Mouse (Mus musculus) CH12.LX (cell line): Measurements from ENCODE around the gene Hoxa11. TPM values are rescaled to one million over a fixed set of nuclear protein-coding genes. Genes with fewer than 3 reads are reported as not detected.

Source experiments
- DNase-seq: peaks from one replicate; pipeline ENCODE4 v3.0.0-alpha.2; 2013; ENCODE audit errors: extremely low read depth
- H3K27ac ChIP-seq: 2 replicates; pipeline ENCODE4 v1.5.1; 2012; ENCODE audit warnings: low read depth, mild to moderate bottlenecking, control low read depth, moderate library complexity; ENCODE audit not compliant: insufficient read depth
- H3K27me3 ChIP-seq: replicated peaks from 2 replicates; pipeline ENCODE3; 2012; ENCODE audit warnings: inconsistent platforms
- H3K36me3 ChIP-seq, 2 experiments: replicated peaks in 1 of 2; 2 replicates each; pipeline versions ENCODE3 to v1.6.1; 2012; ENCODE audit warnings: inconsistent platforms in 1 of 2, low read length in 1 of 2, mild to moderate bottlenecking in 1 of 2, mixed read lengths in 1 of 2, moderate library complexity in 1 of 2; ENCODE audit not compliant: control insufficient read depth in 1 of 2, insufficient read depth in 1 of 2
- H3K4me1 ChIP-seq, 2 experiments: 2 replicates each; pipeline ENCODE4 v1.6.1; 2012; ENCODE audit warnings: inconsistent platforms in 1 of 2, moderate library complexity in 1 of 2; ENCODE audit not compliant: insufficient read depth in 2 of 2, control insufficient read depth in 1 of 2
- H3K4me2 ChIP-seq: 2 replicates; pipeline ENCODE4 v1.6.1; 2012; ENCODE audit warnings: low read depth, mild to moderate bottlenecking, control low read depth; ENCODE audit not compliant: poor library complexity, insufficient read depth, severe bottlenecking
- H3K4me3 ChIP-seq, 3 experiments: fragments of 150-350 bp in 1 of 3; sonication (generic) in 1 of 3; replicated peaks in 1 of 3; 2 replicates each; pipeline versions ENCODE3 to v1.5.1; 2011 to 2012; ENCODE audit warnings: low read depth in 2 of 3, low read length in 2 of 3, mild to moderate bottlenecking in 2 of 3, moderate library complexity in 2 of 3, control low read depth in 1 of 3, improper control_type of control experiment in 1 of 3, inconsistent platforms in 1 of 3, mixed read lengths in 1 of 3; ENCODE audit not compliant: poor library complexity in 1 of 3
- H3K79me2 ChIP-seq: replicated peaks from 2 replicates; pipeline ENCODE4 v1.6.1; 2012; ENCODE audit warnings: mild to moderate bottlenecking, moderate library complexity; ENCODE audit not compliant: control insufficient read depth, poor library complexity, insufficient read depth, severe bottlenecking; ENCODE audit errors: extremely low read depth
- H3K9ac ChIP-seq: 2 replicates; pipeline ENCODE4 v1.6.1; 2012; ENCODE audit warnings: low read depth, mild to moderate bottlenecking, control low read depth, moderate library complexity; ENCODE audit not compliant: insufficient read depth
- H3K9me3 ChIP-seq: replicated peaks from 2 replicates; pipeline ENCODE3; 2012; ENCODE audit warnings: low read length, inconsistent platforms, mixed read lengths
- ETS1 ChIP-seq: conservative IDR thresholded peaks from 2 replicates; pipeline ENCODE4 v1.6.1; 2012; ENCODE audit warnings: low read depth, mild to moderate bottlenecking, inconsistent platforms, low read length, improper control_type of control experiment, moderate library complexity
- GABPA ChIP-seq: IDR thresholded peaks from 2 replicates; pipeline ENCODE4 v1.6.1; 2012; ENCODE audit warnings: low read depth, low read length, improper control_type of control experiment, inconsistent platforms; ENCODE audit not compliant: insufficient replicate concordance
- IRF4 ChIP-seq: IDR thresholded peaks from 2 replicates; pipeline ENCODE4 v1.6.1; 2014; ENCODE audit warnings: low read depth, mild to moderate bottlenecking, inconsistent platforms, low read length, improper control_type of control experiment
- JUN ChIP-seq: IDR thresholded peaks from 2 replicates; pipeline ENCODE4 v1.6.1; 2011; ENCODE audit warnings: low read depth, mild to moderate bottlenecking, low read length, improper control_type of control experiment, moderate library complexity; ENCODE audit not compliant: insufficient read depth
- JUND ChIP-seq: conservative IDR thresholded peaks from 2 replicates; pipeline ENCODE4 v1.6.1; 2011; ENCODE audit warnings: low read depth, low read length, improper control_type of control experiment
- MAFK ChIP-seq: IDR thresholded peaks from 2 replicates; pipeline ENCODE4 v1.6.1; 2011; ENCODE audit warnings: low read length, improper control_type of control experiment; ENCODE audit not compliant: insufficient replicate concordance
- MXI1 ChIP-seq: IDR thresholded peaks from 2 replicates; pipeline ENCODE4 v1.6.1; 2011; ENCODE audit warnings: mild to moderate bottlenecking, low read depth, low read length, improper control_type of control experiment
- MYC ChIP-seq: IDR thresholded peaks from 2 replicates; pipeline ENCODE4 v1.6.1; 2011; ENCODE audit warnings: low read depth, mild to moderate bottlenecking, improper control_type of control experiment, low read length
- POLR2A ChIP-seq: IDR thresholded peaks from 2 replicates; pipeline ENCODE4 v1.6.1; 2011; ENCODE audit warnings: low read depth, mild to moderate bottlenecking, improper control_type of control experiment, low read length
- RAD21 ChIP-seq: IDR thresholded peaks from 2 replicates; pipeline ENCODE4 v1.6.1; 2011; ENCODE audit warnings: low read depth, mild to moderate bottlenecking, low read length, improper control_type of control experiment, moderate library complexity
- RCOR1 ChIP-seq: conservative IDR thresholded peaks from 2 replicates; pipeline ENCODE4 v1.6.1; 2012; ENCODE audit warnings: low read depth, mild to moderate bottlenecking, inconsistent platforms, low read length, improper control_type of control experiment
- ZC3H11A ChIP-seq: IDR thresholded peaks from 2 replicates; pipeline ENCODE4 v1.6.1; 2012; ENCODE audit warnings: low read depth, mild to moderate bottlenecking, inconsistent platforms, low read length, improper control_type of control experiment
- ZKSCAN1 ChIP-seq: IDR thresholded peaks from 2 replicates; pipeline ENCODE4 v1.6.1; 2012; ENCODE audit warnings: low read depth, inconsistent platforms, low read length, improper control_type of control experiment, borderline replicate concordance
- dilution Hi-C: fragments of 300-500 bp; cut with MboI; formaldehyde crosslinking; loops from 2 replicates; pipeline ENCODE4 v1.14.3; 2020; ENCODE audit warnings: low sequenced_read_pairs; ENCODE audit not compliant: extremely low pct_unique_long_range_greater_than_20kb, extremely low pct_ligation_motif_present
- in situ Hi-C: fragments of 300-500 bp; cut with MboI; formaldehyde crosslinking; loops from 3 replicates; pipeline ENCODE4 v1.14.3; 2019; ENCODE audit warnings: low sequenced_read_pairs, low pct_ligation_motif_present, low pct_unique_long_range_greater_than_20kb, mixed read lengths
- polyA plus RNA-seq: library from polyadenylated mRNA; unstranded; fragments of >175 nt; gene quantifications from 2 replicates; pipeline ENCODE4 v1.2.1, GENCODE M21; 2012; ENCODE audit warnings: low read depth; ENCODE audit not compliant: insufficient read length
- total RNA-seq, 2 experiments: library from RNA; depleted of rRNA; stranded (reverse); fragments of 300-350 nt in 1 of 2; fragments of >200 nt in 1 of 2; gene quantifications; 2 replicates each; pipeline ENCODE4 v1.2.3; 2012 to 2014

Gene Hoxa11
- total and polyA plus RNA-seq, 3 experiments = not detected

GRCm38 (mm10) chr6:52263321-52263585 lies 17.6 kb upstream of the Hoxa11 start:
- no peak for DNase-seq
- in situ Hi-C loops (loop anchor here (10.0 to 25.0 kb wide), 2 partner anchors 572 to 649 kb away; no protein-coding TSS in a partner anchor), dilution Hi-C loops (no loop called here)
- peaks cover 23% of the 10 kb centered on the region for H3K27me3 ChIP-seq
- no peak overlapping the region for H3K4me2 ChIP-seq
- no peak overlapping the region for H3K4me3 ChIP-seq
- H3K79me2 ChIP-seq = no peaks in the 10 kb centered on the region
- no peak overlapping the region for H3K9ac ChIP-seq
- no peaks in the 10 kb centered on the region for H3K4me1 ChIP-seq
- no peak overlapping the region for H3K27ac ChIP-seq
- TF ChIP-seq POLR2A (no peak), MYC (no peak), MXI1 (no peak), JUN (no peak)
- H3K36me3 ChIP-seq = no peaks in the 10 kb centered on the region
- peaks cover 5% of the 10 kb centered on the region for H3K9me3 ChIP-seq

DNA sequence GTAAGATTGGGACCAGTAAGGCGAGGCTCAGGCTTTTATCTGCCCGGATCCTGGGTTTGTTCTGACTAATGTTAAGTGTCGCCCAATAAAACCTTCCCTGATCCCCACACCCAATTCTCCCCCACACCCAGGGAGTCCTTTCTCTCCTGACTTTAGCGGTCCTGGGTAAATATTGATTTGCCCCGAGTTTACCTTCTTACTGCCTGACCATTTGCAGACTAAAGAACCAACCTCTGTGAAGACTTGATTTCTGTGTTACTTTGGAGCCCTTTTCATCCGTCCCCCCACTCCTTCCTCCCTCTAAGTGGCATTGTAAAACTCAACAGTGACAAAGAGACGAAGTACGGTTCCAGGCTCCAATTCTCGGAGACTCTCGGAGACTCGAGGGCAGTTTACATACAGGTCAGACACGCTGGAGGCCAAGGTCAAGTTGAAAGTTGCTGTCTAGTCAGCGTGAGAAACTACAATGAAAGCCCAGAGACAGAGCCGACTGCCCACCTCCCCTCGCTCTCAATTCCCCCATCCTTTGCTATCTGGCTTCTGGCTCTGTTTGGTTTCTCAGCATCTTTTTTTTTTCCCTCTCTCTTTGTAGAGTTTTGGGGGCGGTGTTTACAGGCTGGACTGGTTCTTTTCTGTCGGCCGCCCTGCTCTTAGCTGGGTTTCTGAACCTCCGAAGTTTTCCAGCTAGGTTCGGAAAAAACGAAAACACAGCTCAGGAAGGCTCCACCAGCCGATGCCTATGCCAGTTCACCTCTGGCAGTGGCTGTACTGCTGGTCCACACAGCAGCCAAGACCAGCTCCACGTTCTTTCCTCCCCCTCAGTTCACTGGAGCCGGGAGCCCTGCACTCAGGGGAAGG lies 17.1 kb upstream of the Hoxa11 start:
- H3K27me3 ChIP-seq = peaks cover 23% of the 10 kb centered on the region
- in situ Hi-C loops = loop anchor here (10.0 to 25.0 kb wide), 2 partner anchors 572 to 650 kb away; no protein-coding TSS in a partner anchor
- DNase-seq = no peak
- H3K4me3 ChIP-seq = no peak overlapping the region
- no peaks in the 10 kb centered on the region for H3K79me2 ChIP-seq
- no peak overlapping the region for H3K27ac ChIP-seq
- peak overlapping the region; percentile 27; the same call in 1 of the 2 replicates for H3K4me2 ChIP-seq
- TF ChIP-seq JUND = no peak
- no peak for TF ChIP-seq RCOR1
- no peak for TF ChIP-seq RAD21
- no peak for TF ChIP-seq IRF4
- no peak for TF ChIP-seq ETS1
- no peak for TF ChIP-seq GABPA
- TF ChIP-seq MAFK = no peak
- no peak for TF ChIP-seq ZC3H11A
- no peak for TF ChIP-seq ZKSCAN1
- peaks cover 5% of the 10 kb centered on the region for H3K9me3 ChIP-seq
- no peak overlapping the region for H3K9ac ChIP-seq
- H3K36me3 ChIP-seq = no peaks in the 10 kb centered on the region
- no peaks in the 10 kb centered on the region for H3K4me1 ChIP-seq
- dilution Hi-C loops = no loop called here
